Mouse (Mus musculus): Measurements from ENCODE around the gene Zcchc14. TPM values are rescaled to one million over a fixed set of nuclear protein-coding genes. Genes with fewer than 3 reads are reported as not detected.

Gene Zcchc14
- polyA plus RNA-seq, 1 experiment = 0.19 TPM

GRCm38 (mm10) chr8:121593293-121593692 is 59.4 kb downstream of the Zcchc14 start:
- TF ChIP-seq FLI1 (IDR thresholded peaks at IDR 0.05; ENCODE audit: low read length) = no peak
- TF ChIP-seq GATA1 (IDR thresholded peaks at IDR 0.05; ENCODE audit: borderline replicate concordance, low read length) = no peak
- Histone ChIP-seq H3K4me3 (replicated peaks) (no peak overlapping the region), H3K36me3 (replicated peaks; ENCODE audit: low read length) (peaks cover 64% of the 10 kb centered on the region)

DNA sequence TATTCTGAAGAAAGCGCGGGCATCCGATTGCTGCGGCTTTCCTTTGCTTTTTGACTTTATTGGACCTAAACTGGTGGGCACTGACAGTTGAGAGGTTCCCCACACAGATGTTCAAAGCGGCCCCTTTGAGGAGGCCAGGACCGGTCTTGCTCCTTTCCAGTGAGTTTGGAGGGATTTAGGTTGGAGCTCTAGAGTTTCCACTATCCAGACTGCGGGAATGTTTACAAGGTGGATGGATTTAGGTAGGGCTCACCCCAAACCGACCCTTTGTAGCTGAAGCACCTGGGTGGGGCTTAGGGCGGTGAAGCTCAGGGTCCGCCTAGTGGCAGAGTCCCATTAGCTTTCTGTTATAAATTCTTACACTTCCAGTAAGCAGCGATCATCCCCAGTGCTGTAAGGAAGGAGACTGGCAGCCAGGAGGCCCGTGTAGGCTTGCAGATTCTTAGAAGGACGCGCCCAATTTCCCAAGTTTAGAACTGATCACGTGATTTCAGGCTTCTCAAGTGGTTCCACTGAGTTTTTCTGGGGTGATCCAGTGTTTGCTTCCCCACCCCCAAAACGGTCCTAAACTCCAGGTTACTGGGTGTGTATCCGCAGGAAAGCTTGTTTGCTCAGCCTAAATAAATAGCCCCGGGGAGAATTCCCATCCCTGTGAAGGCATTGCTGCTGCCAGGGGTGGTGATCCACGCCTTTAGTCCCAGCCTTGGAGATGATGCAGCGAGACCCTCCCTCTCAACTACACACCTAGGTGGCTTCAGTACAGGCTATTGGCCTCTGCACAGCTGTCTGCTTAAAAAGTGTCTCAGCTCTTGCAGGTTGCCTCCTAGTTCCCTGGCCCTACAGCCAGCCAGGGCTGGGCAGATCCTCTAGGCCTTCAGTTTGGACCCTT is 61.3 kb downstream of the Zcchc14 start:
- H3K4me1 ChIP-seq = peaks cover 54% of the 10 kb centered on the region
- H3K4me3 ChIP-seq (replicated peaks) = peak overlapping the region; percentile 98
- H3K27me3 ChIP-seq (replicated peaks) = no peaks in the 10 kb centered on the region
- peaks cover 48% of the 10 kb centered on the region for H3K36me3 ChIP-seq (replicated peaks; ENCODE audit: low read length)
- TF ChIP-seq FLI1 (IDR thresholded peaks at IDR 0.05; ENCODE audit: low read length) = no peak
- no peak for TF ChIP-seq GATA1 (IDR thresholded peaks at IDR 0.05; ENCODE audit: borderline replicate concordance, low read length)
- H3K9me3 ChIP-seq = no peaks in the 10 kb centered on the region

More at GRCm38 (mm10) chr8:121593293-121593692, 59.4 kb downstream of the Zcchc14 start:
- H3K4me1 ChIP-seq = peaks cover 53% of the 10 kb centered on the region
- no peaks in the 10 kb centered on the region for H3K27me3 ChIP-seq (replicated peaks)
- H3K9me3 ChIP-seq = no peaks in the 10 kb centered on the region

- TF ChIP-seq FLI1 (IDR thresholded peaks at IDR 0.05; ENCODE audit: low read length) (no peak), GATA1 (IDR thresholded peaks at IDR 0.05; ENCODE audit: borderline replicate concordance, low read length) (no peak)
Observed at GRCm38 (mm10) chr8:121590203-121591177, 62.2 kb downstream of the Zcchc14 start, which contains the start of gene Map1lc3b. Gene Map1lc3b, plus strand, starts transcription at chr8:121590361.

GRCm38 (mm10) chr8:121589205-121589726 is 63.4 kb downstream of the Zcchc14 start:
- peaks cover 28% of the 10 kb centered on the region for H3K36me3 ChIP-seq (replicated peaks; ENCODE audit: low read length)
- no peaks in the 10 kb centered on the region for H3K27me3 ChIP-seq (replicated peaks)
- peaks cover 56% of the 10 kb centered on the region for H3K4me1 ChIP-seq
- no peak for TF ChIP-seq GATA1 (IDR thresholded peaks at IDR 0.05; ENCODE audit: borderline replicate concordance, low read length)
- no peak for TF ChIP-seq FLI1 (IDR thresholded peaks at IDR 0.05; ENCODE audit: low read length)
- peak overlapping the region; percentile 98 for H3K4me3 ChIP-seq (replicated peaks)
- H3K9me3 ChIP-seq = no peaks in the 10 kb centered on the region

More at GRCm38 (mm10) chr8:121590203-121591177, 62.2 kb downstream of the Zcchc14 start, which contains the start of gene Map1lc3b:
- peak within 1 kb of the TSS; percentile 98 for H3K4me3 ChIP-seq (replicated peaks)
- no peaks in the 10 kb centered on the region for H3K27me3 ChIP-seq (replicated peaks)
- peaks cover 54% of the 10 kb centered on the region for H3K4me1 ChIP-seq
- peaks cover 39% of the 10 kb centered on the region for H3K36me3 ChIP-seq (replicated peaks; ENCODE audit: low read length)
- no peaks in the 10 kb centered on the region for H3K9me3 ChIP-seq

GRCm38 (mm10) chr8:121588750-121589149 is 64.0 kb downstream of the Zcchc14 start:
- H3K4me1 ChIP-seq = peaks cover 56% of the 10 kb centered on the region
- no peaks in the 10 kb centered on the region for H3K27me3 ChIP-seq (replicated peaks)
- H3K9me3 ChIP-seq = no peaks in the 10 kb centered on the region
- peak overlapping the region; percentile 34 for H3K4me3 ChIP-seq (replicated peaks)
- TF ChIP-seq GATA1 (IDR thresholded peaks at IDR 0.05; ENCODE audit: borderline replicate concordance, low read length) = no peak
- TF ChIP-seq FLI1 (IDR thresholded peaks at IDR 0.05; ENCODE audit: low read length) = no peak
- peaks cover 22% of the 10 kb centered on the region for H3K36me3 ChIP-seq (replicated peaks; ENCODE audit: low read length)

DNA sequence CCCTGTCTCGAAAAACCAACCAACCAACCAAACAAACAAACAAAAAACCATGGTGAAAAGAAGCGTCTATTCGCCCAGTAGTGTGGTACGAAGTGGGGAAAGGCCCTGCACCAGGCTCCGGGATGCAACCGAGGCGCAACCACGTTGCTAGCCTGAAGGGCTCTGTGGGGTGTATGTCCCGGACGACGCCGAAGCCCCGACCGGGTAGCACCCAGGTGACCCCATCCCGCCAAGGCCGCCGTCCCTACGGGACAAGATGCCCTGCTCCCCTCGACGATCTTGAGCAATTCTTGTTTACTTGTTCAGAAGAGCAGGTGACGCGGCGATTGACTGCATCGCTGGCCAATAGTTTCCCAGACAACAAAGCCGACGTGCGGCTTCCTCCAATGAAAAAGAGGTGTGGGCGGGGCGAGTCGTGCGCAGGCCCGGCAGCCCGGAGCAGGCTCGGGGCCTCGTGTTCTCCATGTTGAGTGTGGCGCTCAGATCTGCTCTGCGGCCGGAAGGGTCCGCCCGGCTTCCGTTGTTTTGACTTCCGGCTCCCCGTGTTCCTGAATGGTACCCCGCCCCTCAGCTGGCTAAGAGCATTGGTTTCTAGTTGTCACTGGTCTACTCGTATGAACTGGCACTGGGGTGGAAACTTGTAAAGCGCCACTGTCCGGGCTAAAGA is 67.4 kb downstream of the Zcchc14 start:
- no peaks in the 10 kb centered on the region for H3K36me3 ChIP-seq (replicated peaks; ENCODE audit: low read length)
- TF ChIP-seq FLI1 (IDR thresholded peaks at IDR 0.05; ENCODE audit: low read length) (peak; percentile 34; the same call in 1 of the 2 replicates), GATA1 (IDR thresholded peaks at IDR 0.05; ENCODE audit: borderline replicate concordance, low read length) (no peak)
- H3K4me1 ChIP-seq = peaks cover 39% of the 10 kb centered on the region

GRCm38 (mm10) chr8:121584730-121585129 is 68.0 kb downstream of the Zcchc14 start:
- Histone ChIP-seq H3K4me1 (peaks cover 39% of the 10 kb centered on the region), H3K9me3 (no peaks in the 10 kb centered on the region), H3K4me3 (replicated peaks) (peak overlapping the region; percentile 86), H3K27me3 (replicated peaks) (no peaks in the 10 kb centered on the region), H3K36me3 (replicated peaks; ENCODE audit: low read length) (no peaks in the 10 kb centered on the region)
- TF ChIP-seq GATA1 (IDR thresholded peaks at IDR 0.05; ENCODE audit: borderline replicate concordance, low read length) = no peak
- TF ChIP-seq FLI1 (IDR thresholded peaks at IDR 0.05; ENCODE audit: low read length) = no peak

More for the DNA sequence above, 67.4 kb downstream of the Zcchc14 start:
- Histone ChIP-seq H3K27me3 (replicated peaks) (no peaks in the 10 kb centered on the region), H3K4me3 (replicated peaks) (peak overlapping the region; percentile 96), H3K9me3 (no peaks in the 10 kb centered on the region)

DNA sequence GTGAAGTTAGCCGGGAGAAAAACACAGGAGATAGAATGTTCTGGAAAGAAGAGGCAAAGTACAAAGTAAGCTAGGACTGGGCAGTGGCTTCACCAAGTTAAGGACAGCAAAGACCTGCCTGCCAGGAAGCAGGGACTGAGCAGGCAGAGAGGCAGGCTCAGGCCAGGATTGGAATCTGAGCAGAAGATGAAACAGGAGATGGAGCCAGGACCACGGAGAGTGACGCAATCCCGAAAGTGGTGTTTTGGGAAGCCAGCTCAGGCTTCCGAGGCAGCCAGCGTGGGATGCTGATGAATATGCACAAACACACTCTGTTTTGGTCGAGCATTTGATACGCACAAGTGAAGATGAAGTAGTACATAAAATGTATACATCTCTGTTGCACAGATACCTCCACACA is 69.0 kb downstream of the Zcchc14 start:
- Histone ChIP-seq H3K4me1 (peaks cover 37% of the 10 kb centered on the region), H3K27me3 (replicated peaks) (no peaks in the 10 kb centered on the region), H3K36me3 (replicated peaks; ENCODE audit: low read length) (no peaks in the 10 kb centered on the region), H3K9me3 (no peaks in the 10 kb centered on the region), H3K4me3 (replicated peaks) (no peak overlapping the region)
- no peak for TF ChIP-seq GATA1 (IDR thresholded peaks at IDR 0.05; ENCODE audit: borderline replicate concordance, low read length)
- no peak for TF ChIP-seq FLI1 (IDR thresholded peaks at IDR 0.05; ENCODE audit: low read length)

- peaks cover 6% of the 10 kb centered on the region for H3K36me3 ChIP-seq (replicated peaks; ENCODE audit: low read length)
- H3K9me3 ChIP-seq = no peaks in the 10 kb centered on the region
- H3K4me3 ChIP-seq (replicated peaks) = no peak overlapping the region
- H3K27me3 ChIP-seq (replicated peaks) = no peaks in the 10 kb centered on the region
- peaks cover 60% of the 10 kb centered on the region for H3K4me1 ChIP-seq
- TF ChIP-seq GATA1 (IDR thresholded peaks at IDR 0.05; ENCODE audit: borderline replicate concordance, low read length) = no peak
Observed at GRCm38 (mm10) chr8:121580465-121580864, 72.2 kb downstream of the Zcchc14 start.

Data from megakaryocyte, embryonic 14.5 days (primary cell).